Mouse (Mus musculus) thymus, postnatal 10 days (tissue): ENCODE measurements around the gene Asb15.

Source experiments
- DNase-seq, 2 experiments: peaks; one replicate each; pipeline ENCODE4 v3.0.0; 2021; ENCODE audit warnings: low spot score in 2 of 2

Gene Asb15

GRCm38 (mm10) chr6:24607531-24607930 lies 79.6 kb downstream of the Asb15 start:
- DNase-seq, result no peak

- DNase-seq, result no peak
These were observed 80.2 kb downstream of the Asb15 start for GRCm38 (mm10) chr6:24608129-24608528.

- no peak for DNase-seq
These were observed 80.7 kb downstream of the Asb15 start for GRCm38 (mm10) chr6:24608682-24609081.

GRCm38 (mm10) chr6:24609531-24609930 lies 81.6 kb downstream of the Asb15 start:
- DNase-seq, result no peak

- DNase-seq, result no peak
These were observed 82.4 kb downstream of the Asb15 start for GRCm38 (mm10) chr6:24610358-24610757.

GRCm38 (mm10) chr6:24612074-24612755 lies 84.3 kb downstream of the Asb15 start:
- DNase-seq, result no peak

GRCm38 (mm10) chr6:24613346-24613745 lies 85.4 kb downstream of the Asb15 start:
- no peak for DNase-seq

GRCm38 (mm10) chr6:24613918-24614317 lies 86.0 kb downstream of the Asb15 start:
- no peak for DNase-seq

- DNase-seq, result no peak
These were observed 88.8 kb downstream of the Asb15 start for GRCm38 (mm10) chr6:24616746-24617145.

- no peak for DNase-seq
These were observed 91.5 kb downstream of the Asb15 start for GRCm38 (mm10) chr6:24619285-24620045.

GRCm38 (mm10) chr6:24620936-24621335 lies 93.0 kb downstream of the Asb15 start:
- DNase-seq, result no peak

- DNase-seq, result no peak
These were observed 94.2 kb downstream of the Asb15 start for GRCm38 (mm10) chr6:24622098-24622497.
